Mouse (Mus musculus) hindbrain, embryonic 10.5 days (tissue): Measurements from ENCODE around the gene Gm44790. TPM values are rescaled to one million over a fixed set of nuclear protein-coding genes. Genes with fewer than 3 reads are reported as not detected.
"Not testable (repeated sequence)": the region's sequence is repeated elsewhere in the genome, so short reads cannot be mapped to it uniquely, and the experiment has no call there.

ENCODE experiments used
- DNase-seq: peaks from one replicate; pipeline ENCODE4 v3.0.0-alpha.2; 2017; ENCODE audit warnings: low spot score
- H3K27ac ChIP-seq: fragments of 300-500 bp; sonication (generic); 2 replicates; pipeline ENCODE4 v1.5.1; 2016; ENCODE audit warnings: mild to moderate bottlenecking, moderate library complexity
- H3K27me3 ChIP-seq: fragments of 300-500 bp; sonication (generic); 2 replicates; pipeline ENCODE4 v1.6.1; 2016; ENCODE audit warnings: mild to moderate bottlenecking; ENCODE audit not compliant: poor library complexity, insufficient read depth, severe bottlenecking
- H3K36me3 ChIP-seq: fragments of 300-500 bp; sonication (generic); 2 replicates; pipeline ENCODE4 v1.6.1; 2016; ENCODE audit warnings: mild to moderate bottlenecking, moderate library complexity
- H3K4me1 ChIP-seq: fragments of 300-500 bp; sonication (generic); replicated peaks from 2 replicates; pipeline ENCODE4 v1.6.1; 2016; ENCODE audit warnings: mild to moderate bottlenecking
- H3K4me3 ChIP-seq: fragments of 300-500 bp; sonication (generic); 2 replicates; pipeline ENCODE4 v1.5.1; 2016; ENCODE audit warnings: mild to moderate bottlenecking, moderate library complexity
- H3K9me3 ChIP-seq: fragments of 300-500 bp; sonication (generic); 2 replicates; pipeline ENCODE4 v1.6.1; 2016; ENCODE audit warnings: mild to moderate bottlenecking, moderate library complexity
- WGBS: fragments of 180-500 bp; shearing (Covaris S2); methylation state at CpG from one replicate; pipeline ENCODE4 v1.1.7; 2016; 5-methylcytosine and 5-hydroxymethylcytosine counted together
- polyA plus RNA-seq: library from polyadenylated mRNA; unstranded; fragments of >200 nt; fragmentation: Nextera tagmentation; extraction: Ambion mirVana; gene quantifications from 2 replicates; pipeline ENCODE4 v1.2.1, GENCODE M21; 2016

The Gm44790 gene
- 1.8 TPM in 1 of 2 replicates, not detected in the other for polyA plus RNA-seq

- H3K4me3 ChIP-seq = no peak within 1 kb of the TSS
- H3K36me3 ChIP-seq = peaks cover 99% of the 10 kb centered on the region
- no peaks in the 10 kb centered on the region for H3K4me1 ChIP-seq
- H3K27ac ChIP-seq = no peak within 1 kb of the TSS
- no peak for DNase-seq
- H3K9me3 ChIP-seq = no peaks in the 10 kb centered on the region
- no peaks in the 10 kb centered on the region for H3K27me3 ChIP-seq
- 96% methylated on average over 1 of the region's 1 CpGs for WGBS
Observed at GRCm38 (mm10) chr6:86426358-86426757, at the start of gene Gm44790. Gm44790 (plus strand) TSS chr6:86426658.

GRCm38 (mm10) chr6:86378341-86378740 is 48.1 kb upstream of the Gm44790 start:
- DNase-seq = no peak
- Histone ChIP-seq H3K27me3 (no peaks in the 10 kb centered on the region), H3K4me3 (no peak overlapping the region), H3K9me3 (no peaks in the 10 kb centered on the region), H3K4me1 (peaks cover 7% of the 10 kb centered on the region), H3K27ac (no peak overlapping the region), H3K36me3 (peaks cover 69% of the 10 kb centered on the region)
- 93% methylated on average over 3 of the region's 3 CpGs for WGBS

- H3K27me3 ChIP-seq, H3K27ac ChIP-seq, H3K4me1 ChIP-seq, H3K9me3 ChIP-seq, H3K4me3 ChIP-seq, DNase-seq: not testable (repeated sequence)
- H3K36me3 ChIP-seq = peaks cover 61% of the 10 kb centered on the region
- 74% methylated on average over 8 of the region's 8 CpGs for WGBS
Observed at GRCm38 (mm10) chr6:86380112-86380511, 46.3 kb upstream of the Gm44790 start.

- DNase-seq = no peak
- Histone ChIP-seq H3K36me3 (peaks cover 60% of the 10 kb centered on the region), H3K4me3 (no peak overlapping the region), H3K27ac (no peak overlapping the region), H3K4me1 (peaks cover 6% of the 10 kb centered on the region), H3K9me3 (no peaks in the 10 kb centered on the region), H3K27me3 (no peaks in the 10 kb centered on the region)
Observed at GRCm38 (mm10) chr6:86382551-86382950, 43.9 kb upstream of the Gm44790 start.

- 42% methylated on average over 16 of the region's 16 CpGs for WGBS
- Histone ChIP-seq H3K9me3 (no peaks in the 10 kb centered on the region), H3K4me1 (peaks cover 6% of the 10 kb centered on the region), H3K27me3 (no peaks in the 10 kb centered on the region), H3K4me3 (no peak overlapping the region), H3K27ac (no peak overlapping the region), H3K36me3 (peaks cover 60% of the 10 kb centered on the region)
- no peak for DNase-seq
Observed at GRCm38 (mm10) chr6:86383370-86383769, 43.1 kb upstream of the Gm44790 start.

GRCm38 (mm10) chr6:86384692-86385091 is 41.8 kb upstream of the Gm44790 start:
- Histone ChIP-seq H3K27ac (no peak overlapping the region), H3K4me3 (no peak overlapping the region), H3K27me3 (no peaks in the 10 kb centered on the region), H3K9me3 (no peaks in the 10 kb centered on the region), H3K36me3 (peaks cover 60% of the 10 kb centered on the region), H3K4me1 (peaks cover 6% of the 10 kb centered on the region)
- WGBS = 83% methylated on average over 4 of the region's 4 CpGs
- no peak for DNase-seq

- Histone ChIP-seq H3K36me3 (peaks cover 63% of the 10 kb centered on the region), H3K9me3 (no peaks in the 10 kb centered on the region), H3K4me3 (no peak overlapping the region), H3K4me1 (peaks cover 6% of the 10 kb centered on the region), H3K27me3 (no peaks in the 10 kb centered on the region), H3K27ac (no peak overlapping the region)
- no peak for DNase-seq
- WGBS = 84% methylated on average over 5 of the region's 5 CpGs
Observed at GRCm38 (mm10) chr6:86385362-86386104, 40.9 kb upstream of the Gm44790 start.

- H3K27ac ChIP-seq = no peak overlapping the region
- no peaks in the 10 kb centered on the region for H3K27me3 ChIP-seq
- H3K4me3 ChIP-seq = no peak overlapping the region
- peaks cover 6% of the 10 kb centered on the region for H3K4me1 ChIP-seq
- peaks cover 78% of the 10 kb centered on the region for H3K36me3 ChIP-seq
- 0 out of 2 replicates have a peak, but pooled peaks cover 3% of the 10 kb centered on the region for H3K9me3 ChIP-seq
- WGBS = 88% methylated on average over 12 of the region's 12 CpGs
- DNase-seq = no peak
Observed at GRCm38 (mm10) chr6:86387313-86387712, 39.1 kb upstream of the Gm44790 start.

- Histone ChIP-seq H3K4me3 (no peak overlapping the region), H3K9me3 (0 out of 2 replicates have a peak, but pooled peaks cover 3% of the 10 kb centered on the region), H3K27ac (no peak overlapping the region), H3K4me1 (peaks cover 1% of the 10 kb centered on the region), H3K27me3 (no peaks in the 10 kb centered on the region), H3K36me3 (peaks cover 89% of the 10 kb centered on the region)
- 86% methylated on average over 18 of the region's 18 CpGs for WGBS
- DNase-seq = no peak
Observed at GRCm38 (mm10) chr6:86388461-86388860, 38.0 kb upstream of the Gm44790 start.

GRCm38 (mm10) chr6:86391326-86391725 is 35.1 kb upstream of the Gm44790 start:
- no peak for DNase-seq
- Histone ChIP-seq H3K4me1 (peaks cover 21% of the 10 kb centered on the region), H3K4me3 (no peak overlapping the region), H3K27me3 (no peaks in the 10 kb centered on the region), H3K27ac (no peak overlapping the region), H3K36me3 (peaks cover 86% of the 10 kb centered on the region), H3K9me3 (0 out of 2 replicates have a peak, but pooled peaks cover 3% of the 10 kb centered on the region)
- WGBS = 96% methylated on average over 5 of the region's 5 CpGs

- H3K36me3 ChIP-seq = peaks cover 67% of the 10 kb centered on the region
- 93% methylated on average over 1 of the region's 1 CpGs for WGBS
- H3K27me3 ChIP-seq = peaks cover 7% of the 10 kb centered on the region; the same call in 1 of the 2 replicates
- H3K27ac ChIP-seq = no peak overlapping the region
- H3K4me3 ChIP-seq = no peak overlapping the region
- peaks cover 30% of the 10 kb centered on the region for H3K4me1 ChIP-seq
- no peak for DNase-seq
- 0 out of 2 replicates have a peak, but pooled peaks cover 3% of the 10 kb centered on the region for H3K9me3 ChIP-seq
Observed at GRCm38 (mm10) chr6:86393187-86393586, 33.3 kb upstream of the Gm44790 start.

GRCm38 (mm10) chr6:86394078-86394720 is 32.3 kb upstream of the Gm44790 start:
- 93% methylated on average over 17 of the region's 17 CpGs for WGBS
- Histone ChIP-seq H3K4me3 (no peak overlapping the region), H3K36me3 (peaks cover 57% of the 10 kb centered on the region), H3K27ac (no peak overlapping the region), H3K9me3 (0 out of 2 replicates have a peak, but pooled peaks cover 3% of the 10 kb centered on the region), H3K4me1 (peaks cover 30% of the 10 kb centered on the region), H3K27me3 (peaks cover 14% of the 10 kb centered on the region; the same call in 1 of the 2 replicates)
- no peak for DNase-seq

- Histone ChIP-seq H3K4me3 (peak overlapping the region; percentile 91), H3K27ac (no peak overlapping the region), H3K27me3 (peaks cover 14% of the 10 kb centered on the region; the same call in 1 of the 2 replicates), H3K4me1 (peaks cover 30% of the 10 kb centered on the region), H3K36me3 (peaks cover 49% of the 10 kb centered on the region), H3K9me3 (0 out of 2 replicates have a peak, but pooled peaks cover 3% of the 10 kb centered on the region)
- 90% methylated on average over 9 of the region's 9 CpGs for WGBS
- DNase-seq = no peak
Observed at GRCm38 (mm10) chr6:86395021-86395420, 31.4 kb upstream of the Gm44790 start.
